Mouse (Mus musculus) heart, adult 2 months (tissue): ENCODE measurements around the gene Gm12830. TPM values are rescaled to one million over a fixed set of nuclear protein-coding genes. Genes with fewer than 3 reads are reported as not detected.
A peak's percentile ranks its signal among the peaks of the same experiment; 100 is the strongest.

ENCODE experiments used
- DNase-seq, 2 experiments: peaks; one replicate each; pipeline ENCODE4 v3.0.0; 2021
- H3K27ac ChIP-seq: fragments of 200-600 bp; 2 replicates; pipeline ENCODE4 v1.8.1; 2022
- H3K27me3 ChIP-seq: fragments of 200-500 bp; 2 replicates; pipeline ENCODE4 v1.6.1; 2012; ENCODE audit warnings: mild to moderate bottlenecking, low read length, inconsistent platforms, mixed read lengths; ENCODE audit not compliant: control insufficient read depth, insufficient read depth
- H3K36me3 ChIP-seq: fragments of 200-500 bp; 2 replicates; pipeline ENCODE4 v1.6.1; 2012; ENCODE audit warnings: low read length, inconsistent platforms; ENCODE audit not compliant: control insufficient read depth, insufficient read depth
- H3K4me1 ChIP-seq: fragments of 200-500 bp; 2 replicates; pipeline ENCODE4 v1.6.1; 2011; ENCODE audit warnings: low read length; ENCODE audit not compliant: control insufficient read depth, insufficient read depth
- H3K4me3 ChIP-seq: fragments of 200-600 bp; 2 replicates; pipeline ENCODE4 v1.8.1; 2022
- H3K79me2 ChIP-seq: fragments of 200-500 bp; replicated peaks from 2 replicates; pipeline ENCODE4 v1.6.1; 2012; ENCODE audit warnings: mild to moderate bottlenecking, inconsistent platforms, low read length, moderate library complexity, mixed read lengths; ENCODE audit not compliant: control insufficient read depth, insufficient read depth
- H3K9ac ChIP-seq: fragments of 200-500 bp; 2 replicates; pipeline ENCODE4 v1.6.1; 2012; ENCODE audit warnings: low read depth, mild to moderate bottlenecking, control low read depth, inconsistent platforms, low read length, mixed read lengths
- CTCF ChIP-seq: fragments of 200-600 bp; IDR thresholded peaks from 2 replicates; pipeline ENCODE4 v1.8.1; 2022; ENCODE audit warnings: antibody characterized with exemption, mild to moderate bottlenecking, moderate library complexity
- EP300 ChIP-seq: fragments of 200-500 bp; IDR thresholded peaks from 2 replicates; pipeline ENCODE4 v1.6.1; 2011; ENCODE audit warnings: low read depth, low read length, control low read depth; ENCODE audit not compliant: insufficient read depth
- POLR2A ChIP-seq: fragments of 200-500 bp; IDR thresholded peaks from 2 replicates; pipeline ENCODE4 v1.6.1; 2011; ENCODE audit warnings: mild to moderate bottlenecking, low read depth, low read length, control low read depth; ENCODE audit not compliant: insufficient read depth
- WGBS: fragments of 180-500 bp; shearing (Covaris S2); methylation state at CpG from one replicate; pipeline ENCODE4 v1.1.7; 2018; 5-methylcytosine and 5-hydroxymethylcytosine counted together
- intact Hi-C: fragments of 180-260 bp; cut with DNase I; formaldehyde crosslinking; loops from one replicate; pipeline ENCODE4 v1.15.1; 2025
- polyA plus RNA-seq: library from polyadenylated mRNA; depleted of rRNA; stranded (reverse); fragments of >200 nt; gene quantifications from 2 replicates; pipeline ENCODE4 v1.2.3, GENCODE M21; 2012
- total RNA-seq, 2 experiments: library from RNA; stranded (reverse); gene quantifications; 2 replicates each; pipeline ENCODE4 v1.2.3; 2021

Gm12830 gene
- total and polyA plus RNA-seq, 3 experiments, result not detected

DNA sequence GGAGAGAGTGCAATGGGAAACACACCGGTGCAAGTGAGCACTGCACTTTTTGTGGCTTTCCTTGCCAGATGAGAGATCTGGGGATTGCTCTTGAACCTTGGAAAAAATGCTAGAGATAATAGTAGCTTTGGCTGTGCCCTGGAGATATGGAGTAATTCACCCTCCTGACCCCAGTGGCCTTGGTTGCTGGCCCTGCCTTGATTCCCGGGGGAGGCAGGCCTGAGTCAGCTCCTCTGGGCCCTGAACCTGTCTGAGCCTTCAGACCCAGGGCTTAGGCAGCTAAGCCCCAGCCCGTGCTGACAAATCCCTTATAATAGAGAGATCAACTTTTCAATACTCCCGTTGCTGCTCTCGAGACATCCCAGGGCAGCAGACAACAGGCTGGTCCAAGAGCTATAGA lies 36.9 kb downstream of the Gm12830 start:
- no peaks in the 10 kb centered on the region for H3K27me3 ChIP-seq
- intact Hi-C loops, result no loop called here
- no peak overlapping the region for H3K9ac ChIP-seq
- WGBS, result 36% methylated on average over 5 of the region's 5 CpGs
- no peak for DNase-seq
- no peak overlapping the region for H3K4me3 ChIP-seq
- no peaks in the 10 kb centered on the region for H3K4me1 ChIP-seq
- H3K79me2 ChIP-seq, result no peaks in the 10 kb centered on the region
- TF ChIP-seq CTCF, result no peak
- TF ChIP-seq POLR2A, result no peak
- TF ChIP-seq EP300, result no peak
- H3K36me3 ChIP-seq, result no peaks in the 10 kb centered on the region
- H3K27ac ChIP-seq, result no peak overlapping the region

DNA sequence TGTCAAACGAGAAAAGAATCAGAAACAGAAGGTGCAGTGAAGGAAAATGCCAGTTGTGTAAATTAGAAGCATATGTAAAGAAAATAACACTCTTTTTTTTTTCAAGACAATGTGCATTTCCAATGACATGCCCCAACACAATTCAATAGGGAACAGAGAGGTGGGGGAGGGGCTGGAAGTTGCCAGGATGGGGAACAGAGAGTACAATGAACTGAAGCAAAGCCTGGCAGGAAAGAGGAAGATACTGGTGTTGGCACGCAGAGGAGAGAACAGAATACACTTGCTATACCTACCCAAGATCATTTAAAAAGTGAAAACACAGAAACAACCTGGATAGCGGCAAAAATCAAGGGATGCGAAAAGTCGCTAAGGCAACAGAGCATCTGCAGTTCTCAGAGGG lies 41.6 kb downstream of the Gm12830 start:
- no peaks in the 10 kb centered on the region for H3K79me2 ChIP-seq
- DNase-seq, result no peak
- H3K36me3 ChIP-seq, result no peaks in the 10 kb centered on the region
- H3K9ac ChIP-seq, result no peak overlapping the region
- no peak overlapping the region for H3K27ac ChIP-seq
- H3K4me1 ChIP-seq, result no peaks in the 10 kb centered on the region
- no peak for TF ChIP-seq POLR2A
- no peak for TF ChIP-seq CTCF
- no peak for TF ChIP-seq EP300
- H3K4me3 ChIP-seq, result no peak overlapping the region
- intact Hi-C loops, result no loop called here
- H3K27me3 ChIP-seq, result no peaks in the 10 kb centered on the region
- 64% methylated on average over 5 of the region's 5 CpGs for WGBS

DNA sequence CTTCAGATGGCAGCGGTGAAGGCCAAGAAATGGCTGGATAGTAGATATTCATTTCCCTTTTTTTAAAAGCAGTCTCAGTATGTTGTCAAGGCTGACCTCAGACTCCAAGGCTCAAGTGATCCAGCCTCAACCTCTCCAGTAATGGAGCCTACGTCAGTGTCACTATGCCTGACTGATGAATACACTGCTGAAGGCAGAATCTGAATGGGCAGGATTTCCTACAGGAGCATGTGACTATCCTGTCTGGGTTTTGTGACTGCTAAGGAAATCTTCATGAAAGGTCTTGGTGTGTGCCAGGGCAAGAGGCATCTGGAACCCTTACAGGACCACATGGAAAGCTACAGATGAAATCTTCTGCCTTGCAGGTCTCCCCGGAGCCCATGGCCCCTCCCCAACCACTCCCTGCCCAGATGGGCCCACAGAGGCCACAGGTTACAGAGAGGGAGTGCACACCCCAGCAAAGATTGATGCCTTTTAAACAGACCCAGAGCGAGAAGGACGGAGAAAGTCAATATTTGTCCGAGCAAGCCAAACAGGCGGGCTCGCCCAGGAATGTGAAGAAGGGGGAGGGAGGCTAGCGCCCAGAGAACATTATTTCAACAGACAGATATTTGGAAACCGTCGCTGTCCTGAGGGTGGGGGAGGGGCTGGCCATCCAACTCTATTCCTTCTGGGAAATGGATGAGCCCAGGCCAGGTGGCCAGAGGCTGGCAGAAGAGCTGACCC lies 48.4 kb downstream of the Gm12830 start:
- H3K9ac ChIP-seq, result no peak overlapping the region
- DNase-seq, result no peak
- intact Hi-C loops, result no loop called here
- no peak overlapping the region for H3K27ac ChIP-seq
- no peaks in the 10 kb centered on the region for H3K4me1 ChIP-seq
- 54% methylated on average over 11 of the region's 11 CpGs for WGBS
- H3K4me3 ChIP-seq, result no peak overlapping the region
- no peaks in the 10 kb centered on the region for H3K79me2 ChIP-seq
- no peaks in the 10 kb centered on the region for H3K27me3 ChIP-seq
- no peaks in the 10 kb centered on the region for H3K36me3 ChIP-seq
- TF ChIP-seq EP300, result no peak
- TF ChIP-seq POLR2A, result no peak
- no peak for TF ChIP-seq CTCF

DNA sequence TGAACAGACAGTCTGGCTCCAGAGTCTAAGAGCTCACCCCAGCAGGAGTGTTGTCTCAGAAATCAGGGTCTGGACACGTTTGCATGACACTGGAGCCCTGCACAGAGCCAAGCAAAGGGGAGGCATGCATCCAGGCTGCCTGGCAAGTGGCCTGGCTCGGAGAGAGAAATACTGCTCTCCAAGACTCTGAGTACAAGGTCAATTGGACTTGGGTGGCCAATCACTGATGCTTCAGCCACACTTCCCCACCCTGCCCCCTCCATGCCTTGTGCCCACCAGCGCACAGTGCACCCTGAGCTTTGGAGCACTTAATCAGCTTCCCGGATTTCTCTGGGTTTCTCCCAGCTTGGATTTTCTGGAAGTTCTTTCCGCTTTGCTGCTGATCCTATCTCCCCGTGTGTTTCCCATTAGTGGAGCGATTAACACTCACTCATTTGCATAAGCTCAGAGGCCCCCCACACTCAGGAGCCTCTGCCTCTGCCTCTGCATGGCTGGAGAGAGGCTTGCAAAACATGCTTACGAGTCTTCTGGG lies 55.0 kb downstream of the Gm12830 start:
- WGBS, result 32% methylated on average over 8 of the region's 8 CpGs
- intact Hi-C loops, result no loop called here

DNA sequence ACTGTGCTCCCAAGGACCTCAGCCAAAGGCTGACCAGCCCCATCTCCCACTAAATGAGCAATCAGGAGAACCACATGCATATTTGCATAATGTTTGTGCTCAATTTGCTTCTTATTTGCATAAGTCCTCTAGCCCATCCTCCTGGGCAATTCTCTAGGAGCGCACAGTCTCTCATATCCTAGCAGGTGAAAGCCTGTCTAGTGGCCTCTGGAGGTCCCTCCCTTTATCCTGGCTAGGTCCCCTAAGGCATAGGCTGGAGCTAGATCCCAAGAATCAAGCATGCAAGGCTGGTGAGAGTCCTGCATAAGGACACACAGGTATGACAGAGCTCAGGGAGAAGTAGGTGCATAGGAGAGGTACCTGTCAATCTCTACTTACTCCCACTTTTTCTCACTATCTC lies 60.7 kb downstream of the Gm12830 start:
- Histone ChIP-seq H3K4me3 (no peak overlapping the region), H3K9ac (no peak overlapping the region), H3K27me3 (no peaks in the 10 kb centered on the region), H3K4me1 (no peaks in the 10 kb centered on the region), H3K27ac (no peak overlapping the region), H3K79me2 (no peaks in the 10 kb centered on the region), H3K36me3 (no peaks in the 10 kb centered on the region)
- DNase-seq, result no peak
- intact Hi-C loops, result no loop called here
- 84% methylated on average over 1 of the region's 1 CpGs for WGBS
- TF ChIP-seq EP300 (no peak), CTCF (no peak), POLR2A (no peak)

More for the DNA sequence above, 55.0 kb downstream of the Gm12830 start:
- Histone ChIP-seq H3K9ac (no peak overlapping the region), H3K36me3 (no peaks in the 10 kb centered on the region), H3K79me2 (no peaks in the 10 kb centered on the region), H3K4me3 (no peak overlapping the region), H3K27ac (no peak overlapping the region), H3K4me1 (no peaks in the 10 kb centered on the region), H3K27me3 (no peaks in the 10 kb centered on the region)
- TF ChIP-seq EP300 (no peak), POLR2A (no peak), CTCF (no peak)
- no peak for DNase-seq

DNA sequence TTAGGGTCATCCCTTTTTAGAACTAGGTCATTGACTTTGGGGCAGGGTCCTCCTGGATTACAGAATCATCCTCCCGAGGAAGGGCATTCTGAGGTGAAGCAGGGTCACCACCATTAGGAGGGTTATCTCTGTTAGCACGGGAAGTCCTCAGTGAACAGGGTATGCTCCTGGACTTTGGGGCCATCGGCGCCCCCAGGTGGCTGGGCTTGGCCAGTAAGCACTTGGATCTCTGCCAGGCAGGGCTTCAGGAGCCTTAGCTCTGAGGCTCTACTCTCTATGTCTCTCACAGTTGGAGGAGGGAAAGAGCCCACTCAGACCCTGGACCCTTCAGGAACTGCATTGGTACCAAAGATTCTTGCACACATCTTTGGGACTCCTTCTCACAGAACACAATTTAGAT lies 76.3 kb downstream of the Gm12830 start:
- 14% methylated on average over 4 of the region's 4 CpGs for WGBS
- DNase-seq, result no peak
- intact Hi-C loops, result no loop called here

More for the DNA sequence above, 76.3 kb downstream of the Gm12830 start:
- no peak overlapping the region for H3K27ac ChIP-seq
- TF ChIP-seq EP300, result no peak
- TF ChIP-seq CTCF, result peak; percentile 53
- TF ChIP-seq POLR2A, result no peak
- H3K36me3 ChIP-seq, result no peaks in the 10 kb centered on the region
- H3K27me3 ChIP-seq, result peaks cover 25% of the 10 kb centered on the region
- no peak overlapping the region for H3K9ac ChIP-seq
- H3K4me1 ChIP-seq, result 0 out of 2 replicates have a peak, but pooled peaks cover 1% of the 10 kb centered on the region
- H3K79me2 ChIP-seq, result no peaks in the 10 kb centered on the region
- H3K4me3 ChIP-seq, result no peak overlapping the region
